Mouse (Mus musculus): ENCODE data around the gene Zfp51. TPM values are rescaled to one million over a fixed set of nuclear protein-coding genes. Genes with fewer than 3 reads are reported as not detected.

Zfp51 gene
- polyA plus RNA-seq, 1 experiment from 2014 or later = 22.4 TPM

Other genes with a start within 250 kb of the Zfp51 start
- gene Vmn1r234, start 224.3 kb upstream of the Zfp51 start, polyA plus RNA-seq (2015; fragmentation: Nextera tagmentation; extraction: Ambion mirVana) = not detected in 2 replicates
- gene Vmn1r235, start 194.0 kb upstream of the Zfp51 start, polyA plus RNA-seq (2015; fragmentation: Nextera tagmentation; extraction: Ambion mirVana) = not detected in 2 replicates
- not detected in 2 replicates for gene Vmn1r236, start 167.4 kb upstream of the Zfp51 start, polyA plus RNA-seq (2015; fragmentation: Nextera tagmentation; extraction: Ambion mirVana)
- not detected in 2 replicates for gene Vmn1r237, start 138.5 kb upstream of the Zfp51 start, polyA plus RNA-seq (2015; fragmentation: Nextera tagmentation; extraction: Ambion mirVana)
- 5.2 and 5.5 TPM in 2 replicates for gene Zfp677, start 66.6 kb upstream of the Zfp51 start, polyA plus RNA-seq (2015; fragmentation: Nextera tagmentation; extraction: Ambion mirVana)
- gene Zfp54, start 27.1 kb upstream of the Zfp51 start, polyA plus RNA-seq (2015; fragmentation: Nextera tagmentation; extraction: Ambion mirVana) = 9.2 and 9.8 TPM in 2 replicates
- 16.5 and 17.3 TPM in 2 replicates for gene Zfp53, start 38.6 kb downstream of the Zfp51 start, polyA plus RNA-seq (2015; fragmentation: Nextera tagmentation; extraction: Ambion mirVana)
- 4.2 and 5.0 TPM in 2 replicates for gene Zfp52, start 85.2 kb downstream of the Zfp51 start, polyA plus RNA-seq (2015; fragmentation: Nextera tagmentation; extraction: Ambion mirVana)
- 2.2 and 2.6 TPM in 2 replicates for gene Zfp948, start 116.6 kb downstream of the Zfp51 start, polyA plus RNA-seq (2015; fragmentation: Nextera tagmentation; extraction: Ambion mirVana)
- 5.6 and 5.8 TPM in 2 replicates for gene Zfp983, start 200.2 kb downstream of the Zfp51 start, polyA plus RNA-seq (2015; fragmentation: Nextera tagmentation; extraction: Ambion mirVana)
- gene Gm10226, start 241.5 kb downstream of the Zfp51 start, polyA plus RNA-seq (2015; fragmentation: Nextera tagmentation; extraction: Ambion mirVana) = 12.0 and 12.7 TPM in 2 replicates

Measured in thymus, postnatal 0 days (tissue).